Mouse (Mus musculus): ENCODE measurements around the gene Cpe. TPM values are rescaled to one million over a fixed set of nuclear protein-coding genes. Genes with fewer than 3 reads are reported as not detected.

Gene Cpe
- total and polyA plus RNA-seq, 3 experiments = 0.13 TPM; not detected in 2

DNA sequence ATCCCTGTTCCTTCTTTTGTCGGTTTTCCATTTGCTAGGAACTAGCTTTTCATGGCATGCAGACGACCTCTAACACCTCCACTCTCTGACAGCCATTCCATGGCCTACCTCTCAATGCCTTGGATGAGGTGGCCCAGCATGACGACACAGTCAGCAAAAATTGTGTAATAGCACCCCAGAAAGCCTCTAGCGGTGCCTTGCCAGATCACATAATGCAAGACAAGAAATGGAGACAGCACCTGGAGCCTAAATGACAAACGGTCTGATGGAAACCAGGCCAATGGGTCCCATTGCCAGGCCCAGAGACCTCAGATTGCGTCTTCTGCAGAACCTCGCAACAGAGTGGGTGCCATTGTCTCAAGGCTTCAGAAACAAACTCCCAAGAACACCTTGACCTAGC lies 19.6 kb upstream of the Cpe start:
- Histone ChIP-seq H3K36me3 (replicated peaks in 1 of 2; ENCODE audit: control insufficient read depth in 1 of 2, insufficient read depth in 1 of 2, low read length in 1 of 2) (peaks cover 0 to 22% of the 10 kb centered on the region in 2 experiments), H3K9ac (ENCODE audit: insufficient read depth, low read depth) (no peak overlapping the region), H3K4me1 (ENCODE audit: control insufficient read depth in 1 of 2, insufficient read depth in 2 of 2) (no peaks in the 10 kb centered on the region; a peak in 1 of 4 replicates), H3K4me2 (ENCODE audit: insufficient read depth, low read depth, poor library complexity, severe bottlenecking) (no peak overlapping the region), H3K27me3 (replicated peaks) (no peaks in the 10 kb centered on the region), H3K9me3 (replicated peaks; ENCODE audit: low read length) (no peaks in the 10 kb centered on the region), H3K79me2 (replicated peaks; ENCODE audit: control insufficient read depth, extremely low read depth, insufficient read depth, poor library complexity, severe bottlenecking) (no peaks in the 10 kb centered on the region), H3K27ac (ENCODE audit: insufficient read depth, low read depth) (no peak overlapping the region), H3K4me3 (replicated peaks in 1 of 3; ENCODE audit: low read depth in 2 of 3, low read length in 2 of 3, poor library complexity in 1 of 3) (no peak overlapping the region)
- dilution Hi-C loops (cut with MboI; ENCODE audit: extremely low pct_ligation_motif_present, extremely low pct_unique_long_range_greater_than_20kb, low sequenced_read_pairs) = no loop called here
- TF ChIP-seq SIN3A (IDR thresholded peaks at IDR 0.05; ENCODE audit: low read length) = no peak
- no peak for TF ChIP-seq MAX (IDR thresholded peaks at IDR 0.05; ENCODE audit: low read length)
- in situ Hi-C loops (cut with MboI; ENCODE audit: low pct_ligation_motif_present, low pct_unique_long_range_greater_than_20kb, low sequenced_read_pairs) = no loop called here
- no peak for DNase-seq (ENCODE audit: extremely low read depth)

GRCm38 (mm10) chr8:64711544-64711943 lies 18.7 kb upstream of the Cpe start:
- Histone ChIP-seq H3K9ac (ENCODE audit: insufficient read depth, low read depth) (no peak overlapping the region), H3K79me2 (replicated peaks; ENCODE audit: control insufficient read depth, extremely low read depth, insufficient read depth, poor library complexity, severe bottlenecking) (no peaks in the 10 kb centered on the region), H3K27me3 (replicated peaks) (no peaks in the 10 kb centered on the region), H3K36me3 (replicated peaks in 1 of 2; ENCODE audit: control insufficient read depth in 1 of 2, insufficient read depth in 1 of 2, low read length in 1 of 2) (peaks cover 0 to 13% of the 10 kb centered on the region in 2 experiments), H3K27ac (ENCODE audit: insufficient read depth, low read depth) (no peak overlapping the region), H3K4me2 (ENCODE audit: insufficient read depth, low read depth, poor library complexity, severe bottlenecking) (no peak overlapping the region), H3K4me3 (replicated peaks in 1 of 3; ENCODE audit: low read depth in 2 of 3, low read length in 2 of 3, poor library complexity in 1 of 3) (no peak overlapping the region), H3K4me1 (ENCODE audit: control insufficient read depth in 1 of 2, insufficient read depth in 2 of 2) (no peaks in the 10 kb centered on the region; a peak in 1 of 4 replicates), H3K9me3 (replicated peaks; ENCODE audit: low read length) (no peaks in the 10 kb centered on the region)
- in situ Hi-C loops (cut with MboI; ENCODE audit: low pct_ligation_motif_present, low pct_unique_long_range_greater_than_20kb, low sequenced_read_pairs) = no loop called here
- no peak for DNase-seq (ENCODE audit: extremely low read depth)
- dilution Hi-C loops (cut with MboI; ENCODE audit: extremely low pct_ligation_motif_present, extremely low pct_unique_long_range_greater_than_20kb, low sequenced_read_pairs) = no loop called here
- TF ChIP-seq RCOR1 (conservative IDR thresholded peaks at IDR 0.05; ENCODE audit: low read depth, low read length) (no peak), NRF1 (IDR thresholded peaks at IDR 0.05; ENCODE audit: low read depth, low read length) (no peak), TBP (conservative IDR thresholded peaks at IDR 0.05; ENCODE audit: low read depth, low read length) (no peak), IRF4 (IDR thresholded peaks at IDR 0.05; ENCODE audit: low read depth, low read length) (no peak), USF2 (conservative IDR thresholded peaks at IDR 0.05; ENCODE audit: low read depth, low read length) (no peak), ETS1 (conservative IDR thresholded peaks at IDR 0.05; ENCODE audit: low read depth, low read length) (no peak), HCFC1 (IDR thresholded peaks at IDR 0.05; ENCODE audit: low read depth, low read length) (no peak), RAD21 (IDR thresholded peaks at IDR 0.05; ENCODE audit: low read depth, low read length) (no peak), ZKSCAN1 (IDR thresholded peaks at IDR 0.05; ENCODE audit: borderline replicate concordance, low read depth, low read length) (no peak), NELFE (IDR thresholded peaks at IDR 0.05; ENCODE audit: low read depth, low read length) (no peak), ELF1 (IDR thresholded peaks at IDR 0.05; ENCODE audit: low read depth, low read length) (no peak), ZNF384 (IDR thresholded peaks at IDR 0.05; ENCODE audit: low read depth, low read length) (no peak), E2F4 (IDR thresholded peaks at IDR 0.05; ENCODE audit: insufficient replicate concordance, low read depth, low read length) (no peak), POLR2A (IDR thresholded peaks at IDR 0.05; ENCODE audit: low read depth, low read length) (no peak), MXI1 (IDR thresholded peaks at IDR 0.05; ENCODE audit: low read depth, low read length) (no peak), ZC3H11A (IDR thresholded peaks at IDR 0.05; ENCODE audit: low read depth, low read length) (no peak)

Measured in CH12.LX (cell line).